Mouse (Mus musculus) gastrocnemius, postnatal 36 days (tissue): ENCODE data around the gene Ldah. TPM values are rescaled to one million over a fixed set of nuclear protein-coding genes. Genes with fewer than 3 reads are reported as not detected.

Experiments used
- total RNA-seq, 2 experiments: library from RNA; stranded (reverse); gene quantifications; 2 replicates each; pipeline ENCODE4 v1.2.3; 2021

Gene Ldah
- total RNA-seq, 2 experiments from 2014 or later: 8.0 to 9.8 TPM

Other genes starting within 250 kb of the Ldah start
- under 1 TPM in 1 of 2 experiments, not detected in 1; 0.26 TPM for gene Apob, start 230.5 kb upstream of the Ldah start, total RNA-seq
- not detected for gene Gdf7, start 93.8 kb downstream of the Ldah start, total RNA-seq
- 1 to 10 TPM; 4.3 to 5.3 TPM for gene Hs1bp3, start 105.3 kb downstream of the Ldah start, total RNA-seq